Mouse (Mus musculus) thymus, adult 2 months (tissue): ENCODE measurements around the gene Zfp991.
"Not testable (repeated sequence)": the region's sequence is repeated elsewhere in the genome, so short reads cannot be mapped to it uniquely, and the experiment has no call there.

ENCODE experiments used
- CTCF ChIP-seq: fragments of 200-500 bp; IDR thresholded peaks from 2 replicates; pipeline ENCODE4 v1.5.1; 2012; ENCODE audit warnings: mild to moderate bottlenecking, control low read depth, low read length, moderate library complexity, borderline replicate concordance; ENCODE audit not compliant: control insufficient read depth, poor library complexity, insufficient read depth; ENCODE audit errors: extremely low read depth
- POLR2A ChIP-seq: fragments of 200-500 bp; IDR thresholded peaks from 2 replicates; pipeline ENCODE4 v1.6.1; 2012; ENCODE audit warnings: mild to moderate bottlenecking, low read length, control low read depth, moderate library complexity; ENCODE audit not compliant: control insufficient read depth, poor library complexity, insufficient read depth; ENCODE audit errors: extremely low read depth

GRCm38 (mm10) chr4:147181141-147181685 lies 49.4 kb downstream of the Zfp991 start:
- not testable (repeated sequence) for TF ChIP-seq CTCF, POLR2A
